Mouse (Mus musculus): ENCODE results near the gene Il10rb. TPM values are rescaled to one million over a fixed set of nuclear protein-coding genes. Genes with fewer than 3 reads are reported as not detected.

Gene Il10rb
- polyA plus RNA-seq, 1 experiment from 2014 or later: 6.6 TPM

DNA sequence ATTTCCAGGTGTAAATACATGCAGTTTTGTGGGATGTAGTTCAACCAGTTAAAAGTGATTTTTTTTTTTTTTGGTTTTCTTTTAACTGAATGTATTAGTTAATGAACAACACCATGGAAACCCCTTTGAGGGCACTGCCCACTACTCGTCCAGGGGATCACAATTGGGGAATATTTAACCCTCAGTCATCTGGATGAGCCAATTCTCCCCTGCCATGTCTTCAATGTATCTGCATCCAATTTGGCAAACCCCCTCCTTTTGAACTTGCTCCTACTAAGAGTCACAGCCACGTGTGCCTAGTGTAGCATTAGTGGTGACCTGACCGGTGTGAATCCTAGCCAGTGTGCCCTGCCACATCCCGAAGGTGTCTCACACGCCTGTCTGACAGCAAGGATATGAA, 12.6 kb downstream of the Il10rb start:
- no peaks in the 10 kb centered on the region for H3K4me1 ChIP-seq (replicated peaks; ENCODE audit: control insufficient read depth, insufficient read depth, low read length)
- H3K4me3 ChIP-seq (ENCODE audit: low read depth, low read length): no peak overlapping the region
- H3K9me3 ChIP-seq (ENCODE audit: control insufficient read depth, low read length): no peaks in the 10 kb centered on the region
- DNase-seq (ENCODE audit: low spot score) (no peak), ATAC-seq (replicated peaks; ENCODE audit: low FRiP score) (no peak)
- H3K36me3 ChIP-seq (ENCODE audit: control insufficient read depth, insufficient read depth, low read length): no peaks in the 10 kb centered on the region
- H3K9ac ChIP-seq (ENCODE audit: low read length): no peak overlapping the region
- 75% methylated on average over 5 of the region's 5 CpGs for WGBS
- no peaks in the 10 kb centered on the region for H3K27me3 ChIP-seq (ENCODE audit: control insufficient read depth, insufficient read depth, low read length)
- H3K4me2 ChIP-seq (ENCODE audit: low read depth, low read length, severe bottlenecking): no peak overlapping the region
- H3K27ac ChIP-seq (ENCODE audit: low read depth, low read length): no peak overlapping the region

- Histone ChIP-seq H3K4me1 (replicated peaks; ENCODE audit: control insufficient read depth, insufficient read depth, low read length) (no peaks in the 10 kb centered on the region), H3K27me3 (ENCODE audit: control insufficient read depth, insufficient read depth, low read length) (no peaks in the 10 kb centered on the region), H3K27ac (ENCODE audit: low read depth, low read length) (no peak overlapping the region), H3K4me3 (ENCODE audit: low read depth, low read length) (no peak overlapping the region), H3K9me3 (ENCODE audit: control insufficient read depth, low read length) (no peaks in the 10 kb centered on the region), H3K4me2 (ENCODE audit: low read depth, low read length, severe bottlenecking) (no peak overlapping the region), H3K9ac (ENCODE audit: low read length) (no peak overlapping the region), H3K36me3 (ENCODE audit: control insufficient read depth, insufficient read depth, low read length) (no peaks in the 10 kb centered on the region)
- DNase-seq (ENCODE audit: low spot score) (no peak), ATAC-seq (replicated peaks; ENCODE audit: low FRiP score) (no peak)
- WGBS: 91% methylated on average over 6 of the region's 6 CpGs
Observed at GRCm38 (mm10) chr16:91425816-91426215, 19.9 kb downstream of the Il10rb start.

DNA sequence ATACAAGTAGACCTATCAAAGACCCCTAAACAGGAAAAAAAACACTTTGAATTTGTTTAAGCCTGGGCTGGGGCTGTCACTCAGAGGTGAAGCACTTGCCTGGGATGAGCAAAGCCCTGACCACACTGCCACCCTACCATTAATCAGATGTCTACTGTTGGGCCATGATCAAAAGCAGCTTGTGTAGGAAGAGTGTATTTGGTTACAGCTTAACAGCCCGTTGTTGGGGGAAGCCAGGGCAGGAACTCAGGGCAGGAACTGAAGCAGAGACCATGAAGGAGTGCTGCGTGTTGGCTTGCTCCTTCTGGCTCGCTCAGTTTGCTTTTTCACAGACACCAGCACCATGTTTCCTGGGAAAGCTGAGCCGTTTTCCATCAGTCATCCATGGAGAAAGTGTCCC, 20.6 kb downstream of the Il10rb start:
- H3K9ac ChIP-seq (ENCODE audit: low read length): no peak overlapping the region
- no peak overlapping the region for H3K27ac ChIP-seq (ENCODE audit: low read depth, low read length)
- H3K4me3 ChIP-seq (ENCODE audit: low read depth, low read length): no peak overlapping the region
- no peaks in the 10 kb centered on the region for H3K4me1 ChIP-seq (replicated peaks; ENCODE audit: control insufficient read depth, insufficient read depth, low read length)
- WGBS: 84% methylated on average over 4 of the region's 4 CpGs
- no peaks in the 10 kb centered on the region for H3K36me3 ChIP-seq (ENCODE audit: control insufficient read depth, insufficient read depth, low read length)
- no peak for DNase-seq (ENCODE audit: low spot score)
- no peak for ATAC-seq (replicated peaks; ENCODE audit: low FRiP score)
- H3K27me3 ChIP-seq (ENCODE audit: control insufficient read depth, insufficient read depth, low read length): no peaks in the 10 kb centered on the region
- H3K4me2 ChIP-seq (ENCODE audit: low read depth, low read length, severe bottlenecking): no peak overlapping the region
- H3K9me3 ChIP-seq (ENCODE audit: control insufficient read depth, low read length): no peaks in the 10 kb centered on the region

DNA sequence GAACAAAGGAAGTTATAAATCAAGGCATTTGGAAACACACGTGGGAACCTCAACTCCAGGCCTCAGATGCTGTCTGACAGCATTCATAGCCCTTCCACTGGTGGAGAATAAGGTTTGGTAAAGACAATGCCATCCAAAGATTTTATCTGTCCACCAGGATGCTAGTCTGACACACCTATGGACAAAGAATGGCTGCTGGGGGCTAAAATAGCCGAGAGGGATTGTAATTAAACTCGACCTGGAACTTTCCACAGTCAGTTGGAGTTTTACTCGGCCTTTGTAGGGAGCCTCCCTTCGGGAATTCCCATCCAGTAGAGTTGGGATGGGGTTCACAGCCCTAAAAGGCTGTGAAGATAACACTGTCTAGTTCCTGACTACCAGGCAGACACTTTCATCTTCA, 21.5 kb downstream of the Il10rb start:
- H3K4me3 ChIP-seq (ENCODE audit: low read depth, low read length): no peak overlapping the region
- H3K9ac ChIP-seq (ENCODE audit: low read length): no peak overlapping the region
- H3K27ac ChIP-seq (ENCODE audit: low read depth, low read length): no peak overlapping the region
- no peaks in the 10 kb centered on the region for H3K9me3 ChIP-seq (ENCODE audit: control insufficient read depth, low read length)
- no peak for DNase-seq (ENCODE audit: low spot score)
- no peak overlapping the region for H3K4me2 ChIP-seq (ENCODE audit: low read depth, low read length, severe bottlenecking)
- H3K36me3 ChIP-seq (ENCODE audit: control insufficient read depth, insufficient read depth, low read length): no peaks in the 10 kb centered on the region
- no peak for ATAC-seq (replicated peaks; ENCODE audit: low FRiP score)
- no peaks in the 10 kb centered on the region for H3K4me1 ChIP-seq (replicated peaks; ENCODE audit: control insufficient read depth, insufficient read depth, low read length)
- WGBS: 83% methylated on average over 5 of the region's 5 CpGs
- H3K27me3 ChIP-seq (ENCODE audit: control insufficient read depth, insufficient read depth, low read length): no peaks in the 10 kb centered on the region

- Histone ChIP-seq H3K4me2 (ENCODE audit: low read depth, low read length, severe bottlenecking) (no peak overlapping the region), H3K27me3 (ENCODE audit: control insufficient read depth, insufficient read depth, low read length) (no peaks in the 10 kb centered on the region), H3K9ac (ENCODE audit: low read length) (no peak overlapping the region), H3K4me3 (ENCODE audit: low read depth, low read length) (no peak overlapping the region), H3K9me3 (ENCODE audit: control insufficient read depth, low read length) (no peaks in the 10 kb centered on the region), H3K4me1 (replicated peaks; ENCODE audit: control insufficient read depth, insufficient read depth, low read length) (no peaks in the 10 kb centered on the region), H3K36me3 (ENCODE audit: control insufficient read depth, insufficient read depth, low read length) (no peaks in the 10 kb centered on the region), H3K27ac (ENCODE audit: low read depth, low read length) (no peak overlapping the region)
- 74% methylated on average over 8 of the region's 8 CpGs for WGBS
- DNase-seq (ENCODE audit: low spot score) (no peak), ATAC-seq (replicated peaks; ENCODE audit: low FRiP score) (no peak)
Observed at GRCm38 (mm10) chr16:91428259-91428865, 22.4 kb downstream of the Il10rb start.

GRCm38 (mm10) chr16:91432720-91433328, 26.9 kb downstream of the Il10rb start:
- no peak overlapping the region for H3K27ac ChIP-seq (ENCODE audit: low read depth, low read length)
- H3K4me3 ChIP-seq (ENCODE audit: low read depth, low read length): no peak overlapping the region
- no peaks in the 10 kb centered on the region for H3K4me1 ChIP-seq (replicated peaks; ENCODE audit: control insufficient read depth, insufficient read depth, low read length)
- DNase-seq (ENCODE audit: low spot score): no peak
- no peak overlapping the region for H3K4me2 ChIP-seq (ENCODE audit: low read depth, low read length, severe bottlenecking)
- no peaks in the 10 kb centered on the region for H3K9me3 ChIP-seq (ENCODE audit: control insufficient read depth, low read length)
- H3K27me3 ChIP-seq (ENCODE audit: control insufficient read depth, insufficient read depth, low read length): no peaks in the 10 kb centered on the region
- ATAC-seq (replicated peaks; ENCODE audit: low FRiP score): no peak
- no peak overlapping the region for H3K9ac ChIP-seq (ENCODE audit: low read length)
- no peaks in the 10 kb centered on the region for H3K36me3 ChIP-seq (ENCODE audit: control insufficient read depth, insufficient read depth, low read length)
- 43% methylated on average over 5 of the region's 5 CpGs for WGBS

DNA sequence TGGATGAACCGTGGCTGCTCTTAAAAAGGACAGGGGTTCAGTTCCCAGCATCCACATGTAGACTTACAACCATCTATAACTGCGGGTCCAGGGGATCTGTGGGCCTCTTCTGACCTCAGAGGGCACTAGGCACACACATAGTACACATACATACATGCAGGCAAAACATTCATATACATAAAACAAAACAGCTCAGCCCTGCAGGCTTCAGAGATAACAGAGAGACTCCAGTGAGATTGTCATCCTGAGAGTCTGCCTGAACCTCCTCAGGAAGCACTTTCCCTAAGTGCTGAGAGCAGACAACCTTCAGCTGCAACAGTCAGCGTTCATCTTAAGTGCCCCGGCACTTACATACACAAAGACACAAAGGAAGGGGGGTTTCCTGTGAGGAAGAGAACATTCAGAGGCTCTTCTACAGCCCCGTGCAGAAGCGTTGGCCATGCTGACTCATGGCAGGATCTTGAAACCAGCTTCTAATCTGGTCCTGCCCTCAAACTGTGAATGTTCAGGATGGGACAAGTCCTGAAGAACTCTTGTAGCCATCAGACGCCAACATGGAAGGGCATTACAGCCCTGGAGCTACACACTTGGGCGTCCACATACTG, 27.5 kb downstream of the Il10rb start:
- WGBS: 72% methylated on average over 8 of the region's 8 CpGs
- H3K9me3 ChIP-seq (ENCODE audit: control insufficient read depth, low read length): no peaks in the 10 kb centered on the region
- no peak for DNase-seq (ENCODE audit: low spot score)
- no peak overlapping the region for H3K4me3 ChIP-seq (ENCODE audit: low read depth, low read length)
- H3K27ac ChIP-seq (ENCODE audit: low read depth, low read length): no peak overlapping the region
- H3K9ac ChIP-seq (ENCODE audit: low read length): no peak overlapping the region
- H3K27me3 ChIP-seq (ENCODE audit: control insufficient read depth, insufficient read depth, low read length): no peaks in the 10 kb centered on the region
- H3K4me2 ChIP-seq (ENCODE audit: low read depth, low read length, severe bottlenecking): no peak overlapping the region
- H3K36me3 ChIP-seq (ENCODE audit: control insufficient read depth, insufficient read depth, low read length): no peaks in the 10 kb centered on the region
- no peaks in the 10 kb centered on the region for H3K4me1 ChIP-seq (replicated peaks; ENCODE audit: control insufficient read depth, insufficient read depth, low read length)
- no peak for ATAC-seq (replicated peaks; ENCODE audit: low FRiP score)

GRCm38 (mm10) chr16:91434119-91434518, 28.2 kb downstream of the Il10rb start:
- WGBS: 87% methylated on average over 3 of the region's 3 CpGs
- Histone ChIP-seq H3K36me3 (ENCODE audit: control insufficient read depth, insufficient read depth, low read length) (no peaks in the 10 kb centered on the region), H3K4me1 (replicated peaks; ENCODE audit: control insufficient read depth, insufficient read depth, low read length) (no peaks in the 10 kb centered on the region), H3K4me3 (ENCODE audit: low read depth, low read length) (no peak overlapping the region), H3K27me3 (ENCODE audit: control insufficient read depth, insufficient read depth, low read length) (no peaks in the 10 kb centered on the region), H3K9ac (ENCODE audit: low read length) (no peak overlapping the region), H3K4me2 (ENCODE audit: low read depth, low read length, severe bottlenecking) (no peak overlapping the region), H3K27ac (ENCODE audit: low read depth, low read length) (no peak overlapping the region), H3K9me3 (ENCODE audit: control insufficient read depth, low read length) (no peaks in the 10 kb centered on the region)
- DNase-seq (ENCODE audit: low spot score) (no peak), ATAC-seq (replicated peaks; ENCODE audit: low FRiP score) (no peak)

DNA sequence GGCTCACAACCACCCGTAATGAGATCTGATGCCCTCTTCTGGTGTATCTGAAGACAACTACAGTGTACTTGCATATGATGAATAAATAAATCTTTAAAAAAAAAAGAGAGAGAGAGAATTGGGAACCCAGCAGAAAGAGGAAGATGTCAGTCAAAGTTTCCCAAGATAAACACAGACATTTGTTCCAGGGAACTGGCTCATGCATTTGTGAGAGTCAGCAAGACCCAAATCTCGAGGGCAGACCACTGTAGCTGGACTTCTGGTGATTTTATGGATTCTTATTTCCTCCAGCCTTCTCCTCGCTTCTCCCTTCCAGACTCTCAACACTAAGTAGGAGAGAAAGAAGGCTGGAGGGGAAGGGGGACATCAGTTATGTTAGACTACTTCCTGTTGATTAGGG, 32.1 kb downstream of the Il10rb start:
- Histone ChIP-seq H3K36me3 (ENCODE audit: control insufficient read depth, insufficient read depth, low read length) (no peaks in the 10 kb centered on the region), H3K4me1 (replicated peaks; ENCODE audit: control insufficient read depth, insufficient read depth, low read length) (no peaks in the 10 kb centered on the region), H3K4me3 (ENCODE audit: low read depth, low read length) (no peak overlapping the region), H3K9me3 (ENCODE audit: control insufficient read depth, low read length) (no peaks in the 10 kb centered on the region), H3K27me3 (ENCODE audit: control insufficient read depth, insufficient read depth, low read length) (no peaks in the 10 kb centered on the region), H3K4me2 (ENCODE audit: low read depth, low read length, severe bottlenecking) (no peak overlapping the region), H3K9ac (ENCODE audit: low read length) (no peak overlapping the region), H3K27ac (ENCODE audit: low read depth, low read length) (no peak overlapping the region)
- WGBS: 80% methylated on average over 3 of the region's 3 CpGs
- no peak for ATAC-seq (replicated peaks; ENCODE audit: low FRiP score)
- DNase-seq (ENCODE audit: low spot score): no peak

Measured in forebrain, embryonic 11.5 days (tissue).